Mouse (Mus musculus): Measurements from ENCODE around the gene AL607142.1.

- no peak for TF ChIP-seq POLR2A (IDR thresholded peaks at IDR 0.05; ENCODE audit: borderline replicate concordance, low read depth, low read length)
- no peak for TF ChIP-seq CTCF (IDR thresholded peaks at IDR 0.05; ENCODE audit: low read depth, low read length)
These were observed 3.1 kb upstream of the AL607142.1 start for GRCm38 (mm10) chr4:120061727-120062126.

All from bone marrow macrophage, adult 2 months (primary cell).